Comparison of ENCODE assay signal across 11 mouse cellular contexts in the genomic region with DNA sequence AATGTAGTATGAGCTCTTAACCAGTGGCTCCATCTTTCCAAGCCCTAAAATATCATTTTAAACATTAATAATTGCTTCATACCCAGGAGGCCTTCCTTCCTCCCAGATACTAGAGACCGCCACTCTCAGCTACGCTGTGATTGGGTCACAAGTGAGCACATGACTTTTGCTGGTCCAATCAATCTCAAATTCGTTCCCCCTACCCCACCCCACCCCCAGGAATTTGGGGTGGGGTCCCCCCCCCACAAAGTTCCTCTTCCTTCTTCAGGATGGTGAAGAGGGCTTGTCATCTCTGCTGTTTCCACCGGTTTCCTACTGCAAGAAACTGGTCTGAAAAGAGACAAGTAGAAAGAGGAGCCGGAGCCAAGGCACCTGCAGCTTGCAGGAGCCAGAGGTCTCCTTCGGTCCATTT. TPM values are rescaled to one million over a fixed set of nuclear protein-coding genes. Genes with fewer than 3 reads are reported as not detected.
DNase-seq lines count a peak whose midpoint lies in the region; ATAC-seq and TF ChIP-seq lines count a peak whose summit lies in the region.
"Had no signal": no experiment of that assay in that cellular context is flagged by ENCODE, and none has a peak within 500 bp of the region (broad histone marks: within the 10 kb centered on the region; RNA-seq: fewer than 3 reads in every experiment).

No protein-coding gene starts in this region.

- H3K4me3 ChIP-seq in gastrocnemius, adult 2 months = peak overlapping the region; percentile 58
- peak overlapping the region; percentile 10; a peak in 3 of 4 replicates for H3K4me3 ChIP-seq in heart, embryonic 14.5 days (ENCODE audit: control insufficient read depth in 1 of 2, insufficient read depth in 1 of 2, low read depth in 1 of 2, low read length in 2 of 2)
- H3K4me3 ChIP-seq in lung, embryonic 15.5 days = peak overlapping the region; percentile 16; the same call in 1 of the 2 replicates
- H3K4me3 ChIP-seq: erythroblast, embryonic 14.5 days; midbrain, embryonic 12.5 days had no signal

- peak overlapping the region; percentile 62 for H3K9ac ChIP-seq in heart, embryonic 14.5 days (ENCODE audit: low read length)
- no peak overlapping the region for H3K9ac ChIP-seq in lung, embryonic 15.5 days
- H3K9ac ChIP-seq: midbrain, embryonic 12.5 days had no signal

- DNase-seq in gastrocnemius, adult 2 months = peak; percentile 31
- no peak for DNase-seq in gastrocnemius, adult 8-10 months (ENCODE audit: low spot score in 2 of 2)
- peak; percentile 89 for DNase-seq in ES-CJ7 (ENCODE audit: low read depth, low spot score)
- DNase-seq in layer of hippocampus, adult 8-10 months (ENCODE audit: low spot score in 2 of 2) = no peak
- DNase-seq in retina, embryonic 14.5 days (ENCODE audit: low spot score) = no peak
- DNase-seq in spleen, adult 18-20 months = no peak

- intact Hi-C loops in gastrocnemius, adult 2 months (cut with DNase I) = no loop called here

- H3K36me3 ChIP-seq in heart, embryonic 14.5 days (ENCODE audit: control insufficient read depth, insufficient read depth, low read length) = no peaks in the 10 kb centered on the region
- H3K36me3 ChIP-seq in lung, embryonic 15.5 days = no peaks in the 10 kb centered on the region
- H3K36me3 ChIP-seq: G1E; midbrain, embryonic 12.5 days had no signal

- peaks cover 20 to 25% of the 10 kb centered on the region in 2 experiments for H3K4me1 ChIP-seq in heart, embryonic 14.5 days (ENCODE audit: control insufficient read depth in 2 of 2, insufficient read depth in 2 of 2, low read length in 2 of 2)
- H3K4me1 ChIP-seq in lung, embryonic 15.5 days = peaks cover 32% of the 10 kb centered on the region

- 0 out of 2 replicates have a peak, but pooled peaks have one; percentile 4 for ATAC-seq in heart, embryonic 14.5 days (ENCODE audit: insufficient number of reproducible peaks, insufficient read depth, low FRiP score, low read depth)
- ATAC-seq in lung, embryonic 15.5 days (ENCODE audit: borderline replicate concordance, extremely low read depth, low FRiP score, low TSS enrichment) = peak; percentile 56

- peak overlapping the region; percentile 59 for H3K4me2 ChIP-seq in heart, embryonic 14.5 days (ENCODE audit: low read length)
- peak overlapping the region; percentile 49 for H3K4me2 ChIP-seq in lung, embryonic 15.5 days
- H3K4me2 ChIP-seq: midbrain, embryonic 12.5 days had no signal

- TF ChIP-seq CTCF in gastrocnemius, adult 2 months (IDR thresholded peaks at IDR 0.05) = no peak

- H3K27me3 ChIP-seq in heart, embryonic 14.5 days (ENCODE audit: control insufficient read depth, insufficient read depth, low read length) = no peaks in the 10 kb centered on the region
- no peaks in the 10 kb centered on the region for H3K27me3 ChIP-seq in lung, embryonic 15.5 days

- H3K27ac ChIP-seq in gastrocnemius, adult 2 months = peak overlapping the region; percentile 83
- H3K27ac ChIP-seq in heart, embryonic 14.5 days (replicated peaks in 1 of 2; ENCODE audit: control insufficient read depth in 1 of 2, insufficient read depth in 1 of 2, low read depth in 2 of 2, low read length in 2 of 2) = peak overlapping the region; percentile 95 to 98
- H3K27ac ChIP-seq in lung, embryonic 15.5 days = peak overlapping the region; percentile 97
- H3K27ac ChIP-seq: midbrain, embryonic 12.5 days had no signal

- 37% methylated on average over 6 of the region's 6 CpGs for WGBS in heart, embryonic 14.5 days
- 43% methylated on average over 6 of the region's 6 CpGs for WGBS in lung, embryonic 15.5 days

- no peaks in the 10 kb centered on the region for H3K9me3 ChIP-seq in heart, embryonic 14.5 days (ENCODE audit: control insufficient read depth, low read length)
- no peaks in the 10 kb centered on the region for H3K9me3 ChIP-seq in lung, embryonic 15.5 days
- H3K9me3 ChIP-seq: G1E; midbrain, embryonic 12.5 days had no signal

RNA-seq across cellular contexts. Expression of a gene that starts 12.7 kb away (rescaled TPM):
- 1 to 10 TPM; 2.4 to 2.6 TPM for total RNA-seq in gastrocnemius, adult 2 months (2021)
- 1 to 10 TPM; 1.4 to 2.4 (median 2.0) TPM for total RNA-seq in gastrocnemius, adult 8-10 months (2022)
- 12.9 and 13.3 TPM in 2 replicates for polyA plus RNA-seq in heart, embryonic 14.5 days (2014; fragmentation: Nextera tagmentation; extraction: Ambion mirVana)
- 30.0 and 38.5 TPM in 2 replicates for polyA plus RNA-seq in lung, embryonic 15.5 days (2015; fragmentation: Nextera tagmentation; extraction: Ambion mirVana)
- 10 to 100 TPM in 2 of 4 experiments, 1 to 10 TPM in 2; 5.3 to 11.9 (median 8.3) TPM for total RNA-seq in layer of hippocampus, adult 8-10 months (2022)

RNA-seq across cellular contexts. Expression of a gene that starts 44.2 kb away (rescaled TPM):
- 10 to 100 TPM in 1 of 2 experiments, 1 to 10 TPM in 1; 8.4 to 12.6 TPM for total RNA-seq in gastrocnemius, adult 2 months (2021)
- 1 to 10 TPM; 6.1 to 8.5 (median 7.9) TPM for total RNA-seq in gastrocnemius, adult 8-10 months (2022)
- 23.1 and 33.0 TPM in 2 replicates for polyA plus RNA-seq in heart, embryonic 14.5 days (2014; fragmentation: Nextera tagmentation; extraction: Ambion mirVana)
- 72.9 and 73.8 TPM in 2 replicates for polyA plus RNA-seq in lung, embryonic 15.5 days (2015; fragmentation: Nextera tagmentation; extraction: Ambion mirVana)
- 100 to 1,000 TPM; 261 to 307 (median 292) TPM for total RNA-seq in layer of hippocampus, adult 8-10 months (2022)

RNA-seq across cellular contexts. Expression of a gene that starts 44.7 kb away (rescaled TPM):
- total RNA-seq in gastrocnemius, adult 2 months (2021) = under 1 TPM; 0.22 to 0.38 TPM
- under 1 TPM in 2 of 4 experiments, not detected in 2; 0.32 to 0.47 TPM for total RNA-seq in gastrocnemius, adult 8-10 months (2022)
- polyA plus RNA-seq in heart, embryonic 14.5 days (2014; fragmentation: Nextera tagmentation; extraction: Ambion mirVana) = 0.54 TPM in 1 of 2 replicates, not detected in the other
- polyA plus RNA-seq in lung, embryonic 15.5 days (2015; fragmentation: Nextera tagmentation; extraction: Ambion mirVana) = 0.55 TPM in 1 of 2 replicates, not detected in the other
- 10 to 100 TPM in 2 of 4 experiments, 1 to 10 TPM in 2; 2.8 to 19.9 (median 12.1) TPM for total RNA-seq in layer of hippocampus, adult 8-10 months (2022)
- total RNA-seq: G1E had no signal
- polyA plus RNA-seq: erythroblast, embryonic 14.5 days; G1E had no signal

Comparison
In these comparisons a context has a peak if more than half of its experiments do, and no peak if none do; other contexts are left out.
1. DNase-seq: peak in gastrocnemius, adult 2 months (single experiment) and ES-CJ7 (single experiment); none in gastrocnemius, adult 8-10 months (0 of 2), layer of hippocampus, adult 8-10 months (0 of 2), retina, embryonic 14.5 days (single experiment) and spleen, adult 18-20 months (0 of 2).
2. RNA of a gene that starts 44.2 kb away (total RNA-seq): 261 to 307 TPM in layer of hippocampus, adult 8-10 months; 8.4 to 12.6 TPM in gastrocnemius, adult 2 months and 6.1 to 8.5 TPM in gastrocnemius, adult 8-10 months; every median in the first group is over 10 times any median in the second.
3. Peak in every context shown above with its lines, with median percentiles within 50 percentile points of each other: H3K27ac ChIP-seq and H3K4me3 ChIP-seq.